Mouse (Mus musculus) embryo, embryonic 10 days (tissue): ENCODE data around the gene Fbln7.

Source experiments
- DNase-seq: peaks from one replicate; pipeline ENCODE4 v3.0.0-alpha.2; 2015; ENCODE audit warnings: low spot score

The Fbln7 gene

DNA sequence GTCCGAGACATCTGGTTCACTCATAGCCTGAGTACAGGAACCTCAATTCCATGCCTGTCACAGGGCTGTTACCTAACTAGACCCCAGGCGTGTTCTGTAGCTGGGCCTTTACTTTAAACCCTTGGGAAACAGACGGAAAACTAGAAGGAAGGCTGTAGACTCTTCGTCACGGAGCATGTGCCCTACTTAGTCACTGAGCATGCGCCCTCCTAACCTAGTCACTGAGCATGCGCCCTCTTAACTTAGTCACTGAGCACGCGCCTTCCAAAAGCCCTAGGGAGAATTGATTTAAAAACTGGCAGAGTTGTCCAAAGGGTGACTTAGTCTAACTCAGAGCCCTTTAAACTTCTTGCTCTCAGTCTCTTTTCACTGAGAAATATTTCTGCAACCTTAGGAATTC lies at the start of gene Fbln7:
TSS of gene Fbln7 (plus strand) at position 346 of the 400 bp plus-strand sequence.
- DNase-seq, result no peak

DNA sequence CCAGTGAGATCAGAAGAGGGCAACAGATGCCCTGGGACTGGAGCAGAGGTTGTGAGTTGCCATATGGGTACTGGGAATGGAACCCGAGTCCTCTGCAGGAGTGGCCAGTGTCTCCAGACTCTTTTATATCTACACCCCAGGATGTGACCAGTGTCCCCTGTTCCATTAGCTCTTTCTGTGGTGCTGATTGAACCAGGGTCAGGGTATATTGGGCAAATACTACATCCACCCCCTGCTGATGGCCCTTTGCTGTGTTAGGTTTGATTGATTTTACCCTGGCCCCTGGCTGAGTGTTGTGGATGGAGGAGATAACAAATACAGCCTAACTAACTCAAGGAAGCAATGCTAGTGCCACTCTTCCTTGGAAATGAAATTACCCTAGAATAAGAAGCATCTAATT lies 46.5 kb upstream of the Fbln7 start:
- DNase-seq, result no peak

DNA sequence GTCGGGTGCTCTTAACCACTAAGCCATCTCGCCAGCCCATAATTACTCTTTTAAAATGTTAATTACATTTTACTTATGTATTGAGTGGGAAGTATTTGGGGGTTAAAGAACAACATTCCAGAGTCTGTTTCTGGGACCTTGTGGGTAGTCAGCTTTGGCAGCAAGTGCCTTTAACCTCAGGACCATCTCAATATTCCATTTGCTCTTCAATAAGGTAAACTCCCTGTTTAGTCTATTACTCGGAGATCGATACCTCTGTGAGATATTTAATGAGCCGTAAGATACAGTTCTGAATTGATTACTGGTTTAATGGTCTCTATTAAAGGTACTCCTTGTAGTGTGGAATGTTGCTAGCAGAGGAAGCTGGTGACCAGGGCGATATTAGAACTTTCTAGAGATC lies 45.9 kb upstream of the Fbln7 start:
- DNase-seq, result no peak

DNA sequence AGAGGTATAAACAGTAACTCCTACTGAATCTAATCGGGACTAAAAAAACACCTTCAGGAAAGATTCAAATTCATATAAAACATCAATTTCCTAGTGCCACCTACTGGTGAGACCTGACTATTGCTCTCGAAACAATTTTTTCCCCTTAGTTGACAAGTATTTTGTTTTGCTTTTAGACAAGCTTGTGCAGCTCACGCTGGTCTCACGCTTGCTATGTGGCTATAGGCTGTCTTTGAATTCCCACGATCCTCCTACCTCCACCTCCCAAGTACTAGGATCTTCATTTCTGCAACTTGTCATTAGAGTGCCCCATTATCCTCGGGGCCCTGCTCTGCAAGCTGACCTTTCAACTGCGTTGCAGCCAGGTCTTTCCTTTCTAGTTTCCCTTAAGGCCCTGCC lies 45.4 kb upstream of the Fbln7 start:
- DNase-seq, result peak; percentile 80

DNA sequence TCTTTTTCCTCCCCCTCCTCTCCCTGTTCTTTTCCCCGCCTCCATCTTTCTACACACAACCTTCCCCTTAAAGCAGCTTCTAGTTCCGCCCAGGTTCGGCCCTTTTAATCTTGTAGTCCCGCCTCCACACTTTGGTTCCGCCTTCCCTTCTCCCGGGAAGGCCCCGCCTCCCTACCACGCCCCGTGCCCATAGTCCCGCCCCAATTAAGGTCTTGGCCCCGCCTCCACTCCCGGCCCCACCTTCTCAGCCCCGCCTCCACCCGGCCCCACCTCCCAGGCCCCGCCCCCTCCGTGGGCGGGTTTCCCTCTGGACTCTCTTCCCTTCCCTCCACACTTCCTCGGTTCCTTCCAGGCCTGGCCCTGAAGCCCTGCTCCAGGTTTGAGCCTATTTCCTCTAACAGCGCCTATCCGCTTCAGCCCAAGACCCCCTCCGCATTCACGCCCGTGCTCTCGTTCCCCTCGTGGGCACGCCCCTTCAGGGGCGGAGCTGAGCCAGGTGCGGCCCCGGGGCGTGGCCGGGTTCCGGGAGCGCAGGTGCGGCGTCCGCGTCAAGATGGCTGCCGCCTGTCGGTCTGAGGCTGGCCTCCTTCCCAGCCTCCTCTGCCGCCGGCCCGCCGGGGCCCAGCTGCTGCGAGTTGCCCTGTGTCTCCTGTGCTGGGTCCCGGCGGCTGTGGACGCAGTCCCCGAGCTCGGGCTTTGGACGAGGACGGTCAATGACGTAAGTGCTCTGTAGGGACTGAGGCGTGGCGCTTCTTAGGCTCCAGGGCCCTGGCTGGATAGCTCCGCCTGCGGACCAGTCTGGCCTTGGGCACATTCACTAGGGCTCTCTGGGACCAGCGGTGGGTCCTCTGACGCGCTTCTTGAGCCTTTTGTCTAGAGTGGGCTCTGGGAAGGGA lies 44.7 kb upstream of the Fbln7 start, which contains the start of gene Tmem87b:
TSS of gene Tmem87b (plus strand) at position 333 of the 896 bp plus-strand sequence.
- DNase-seq, result peak; percentile 95

DNA sequence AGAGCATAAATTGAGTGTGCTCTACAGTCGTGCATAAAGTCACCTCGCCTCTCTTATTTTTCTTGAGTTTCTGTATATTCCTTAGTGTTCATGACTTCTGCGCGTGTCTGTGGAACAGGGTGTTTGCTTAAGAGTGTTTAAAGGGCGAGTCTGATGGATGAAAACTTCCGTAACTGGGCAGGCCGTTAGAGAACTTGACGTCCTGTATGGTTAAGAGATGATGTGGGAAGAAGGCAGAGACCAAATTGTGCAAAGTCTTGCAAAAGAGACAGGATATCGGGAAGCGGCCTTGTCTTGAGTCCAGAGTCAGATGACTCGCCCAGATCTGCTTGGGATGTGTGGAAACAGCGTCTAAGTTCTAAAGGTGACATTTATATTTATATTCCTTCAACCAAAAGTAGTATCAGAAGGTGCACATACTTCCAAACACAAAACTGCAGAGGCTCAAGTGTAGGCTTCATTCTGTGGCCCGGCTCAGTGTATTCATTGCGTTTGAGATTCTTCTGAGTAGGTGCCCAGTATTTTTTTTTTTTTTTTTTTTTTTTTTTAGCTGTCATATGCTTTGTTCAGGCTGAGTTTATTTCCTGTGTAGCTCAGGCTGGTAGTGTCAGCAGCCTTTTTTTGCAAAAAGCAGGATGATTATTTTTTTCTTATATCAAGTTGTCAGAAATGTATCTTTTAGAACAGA lies 43.7 kb upstream of the Fbln7 start:
- DNase-seq, result peak; percentile 24

DNA sequence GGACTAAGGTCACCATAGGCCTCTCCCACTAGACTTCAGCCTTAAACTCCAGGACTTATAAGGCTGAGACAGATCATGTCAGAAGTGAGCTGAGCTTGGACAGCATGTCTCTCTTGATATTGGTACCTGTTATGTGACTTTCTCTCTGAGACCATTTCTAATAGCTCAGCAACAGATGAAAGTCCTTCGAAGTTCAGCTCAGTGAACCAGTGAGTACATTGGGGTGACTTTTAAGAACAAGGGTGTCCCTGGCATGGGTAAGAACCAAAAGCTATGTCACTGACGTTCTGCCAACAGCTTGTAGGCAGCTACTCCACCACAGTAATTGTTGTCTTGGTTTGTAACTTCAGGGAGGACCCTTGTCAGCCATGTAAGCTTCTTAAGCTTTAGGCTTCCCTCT lies 42.1 kb upstream of the Fbln7 start:
- no peak for DNase-seq

DNA sequence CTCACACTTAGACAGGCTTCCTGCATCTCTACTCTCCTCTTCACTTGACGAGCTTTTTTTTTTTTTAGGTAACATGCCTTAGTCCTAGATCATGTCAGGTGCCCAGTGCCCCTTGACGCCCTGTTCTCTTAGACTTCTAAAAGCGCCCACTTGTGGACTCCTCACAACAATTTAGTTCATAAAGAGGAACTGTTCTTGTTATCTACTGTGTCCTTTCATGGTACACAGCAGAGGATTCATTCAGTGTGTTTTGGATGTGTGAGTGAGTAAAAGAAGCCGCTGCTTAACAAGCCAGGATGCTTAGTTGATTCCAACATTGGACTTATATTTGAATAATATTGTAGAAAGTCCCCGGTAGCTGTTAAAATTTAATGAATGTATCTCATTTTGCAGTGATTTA lies 38.9 kb upstream of the Fbln7 start:
- DNase-seq, result no peak

DNA sequence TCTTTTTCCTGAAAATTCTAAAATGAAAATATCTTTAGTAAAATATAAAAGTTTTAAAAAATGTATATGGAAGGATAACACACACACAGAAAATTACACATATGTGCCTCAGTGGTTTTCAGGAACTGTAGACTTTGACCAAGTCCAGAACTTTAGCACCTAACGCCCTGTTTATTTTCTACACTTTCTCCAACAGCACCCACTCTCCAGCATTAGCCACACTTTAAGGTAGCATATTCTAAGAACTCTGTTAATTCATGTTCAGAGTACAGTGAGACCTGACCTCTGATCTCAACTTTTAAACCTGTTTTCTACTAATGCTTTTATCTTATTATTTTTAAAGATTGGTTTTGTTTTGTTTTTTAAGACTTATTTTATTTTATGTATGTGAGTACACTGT lies 35.0 kb upstream of the Fbln7 start:
- no peak for DNase-seq

DNA sequence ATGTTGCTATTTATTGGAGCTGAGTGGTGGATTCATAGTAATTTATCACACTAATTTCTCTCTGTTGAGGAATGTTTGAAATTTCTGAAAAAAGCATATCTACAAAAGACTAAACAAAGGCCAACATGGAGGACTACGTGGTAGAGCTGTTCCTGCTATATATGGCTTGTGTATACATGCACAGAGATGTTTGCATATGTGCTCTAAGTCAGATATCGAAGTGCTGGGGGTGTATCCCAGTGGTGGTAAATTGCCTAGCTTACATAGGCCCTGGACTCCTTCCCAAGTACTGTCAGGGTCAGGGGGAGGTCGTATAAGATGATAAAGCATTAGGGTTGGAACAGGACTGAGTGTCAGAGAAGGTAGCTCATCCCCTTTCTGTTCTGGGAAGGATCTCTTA lies 30.2 kb upstream of the Fbln7 start:
- DNase-seq, result no peak

DNA sequence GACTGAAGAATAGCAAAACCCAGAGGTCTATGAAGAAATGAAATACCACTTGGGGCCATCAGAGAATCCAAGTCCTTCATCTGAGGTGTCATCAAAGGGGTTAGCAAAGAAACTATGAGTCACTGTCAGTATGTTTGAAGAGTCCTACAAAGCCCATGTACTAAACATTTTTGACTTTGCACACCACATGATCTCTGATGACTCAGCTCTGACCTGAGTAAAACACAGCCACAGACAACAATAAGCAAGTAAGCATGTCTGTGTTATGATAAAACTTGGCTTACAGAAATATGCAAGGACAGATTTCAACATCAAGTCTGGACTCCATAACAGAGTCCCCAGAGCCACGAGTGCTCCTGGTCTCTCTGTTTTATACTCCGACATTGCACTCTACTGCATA lies 29.7 kb upstream of the Fbln7 start:
- no peak for DNase-seq

DNA sequence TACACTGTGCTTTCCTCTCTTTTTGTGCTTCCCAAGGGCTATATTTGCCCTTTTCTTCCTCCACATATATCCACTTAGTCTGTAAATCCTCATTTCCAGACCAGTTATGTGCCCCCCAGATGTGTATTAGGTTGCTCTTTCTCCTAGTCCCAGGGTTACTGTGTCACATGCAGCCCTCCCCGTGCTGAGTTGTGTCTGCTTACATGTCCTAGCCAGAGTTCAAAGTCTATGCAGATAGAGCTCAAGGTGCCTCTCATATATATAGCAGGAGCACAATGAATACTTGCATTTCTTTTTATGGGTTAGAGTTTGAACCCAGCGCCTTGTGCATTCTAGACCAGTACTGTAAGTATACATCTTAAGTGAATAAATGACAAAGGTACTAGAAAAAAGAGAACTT lies 29.3 kb upstream of the Fbln7 start:
- DNase-seq, result no peak

DNA sequence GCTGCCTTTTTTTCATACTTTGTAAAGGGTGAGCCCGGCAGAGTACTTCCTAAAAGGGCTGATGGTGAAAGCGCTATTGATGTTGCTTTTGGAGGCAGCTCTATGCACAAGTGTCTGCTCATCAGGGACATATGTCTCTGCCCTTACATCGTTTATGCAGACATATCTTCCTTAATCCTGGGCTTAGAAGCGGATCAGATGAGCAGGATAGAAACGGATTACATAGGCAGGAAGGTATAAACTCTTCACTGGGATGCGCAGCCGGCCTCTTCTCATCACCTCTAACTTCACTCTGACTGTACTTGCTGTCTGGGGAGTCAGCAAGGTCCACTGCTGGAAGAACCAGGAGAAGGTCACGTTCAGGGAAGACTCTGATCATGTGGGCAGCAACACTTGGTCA lies 25.2 kb upstream of the Fbln7 start:
- no peak for DNase-seq

DNA sequence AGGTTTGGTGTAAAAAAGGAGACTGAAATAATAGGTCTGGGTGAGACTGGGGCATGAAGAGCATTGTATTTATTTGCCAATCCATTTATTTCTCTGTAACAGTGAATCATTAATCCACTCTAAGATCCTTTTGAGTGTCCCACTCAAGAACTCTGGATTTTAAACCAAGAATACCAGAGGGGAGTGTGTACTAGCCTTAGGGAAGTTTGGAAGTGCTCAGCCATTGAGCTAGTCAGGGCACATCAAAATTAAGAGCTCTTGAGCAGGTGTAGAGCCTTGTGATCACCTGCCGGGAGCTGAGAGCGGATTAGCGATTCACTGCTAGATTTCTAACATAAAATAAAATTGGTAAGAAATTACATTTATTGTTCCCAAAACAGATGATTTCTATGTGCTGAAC lies 24.2 kb upstream of the Fbln7 start:
- no peak for DNase-seq

DNA sequence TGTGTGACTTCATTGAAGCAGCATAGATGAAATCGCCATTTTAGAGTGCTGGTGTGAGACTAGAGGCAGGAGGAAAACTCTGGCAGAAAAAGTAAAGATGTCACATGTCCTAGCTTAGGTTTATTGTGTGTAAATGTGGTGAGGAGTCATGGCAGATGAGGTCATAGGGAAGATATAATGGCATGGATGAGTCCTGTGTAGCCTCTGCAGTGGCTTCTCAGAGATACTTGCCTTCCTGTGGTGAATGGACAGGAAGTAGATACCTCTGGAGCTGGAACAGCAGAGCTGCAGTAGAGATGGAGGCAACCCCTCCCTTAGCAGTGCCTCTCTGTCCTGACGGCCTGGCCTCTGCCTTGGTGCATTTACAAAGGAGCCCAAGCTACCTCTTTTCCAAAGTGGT lies 23.3 kb upstream of the Fbln7 start:
- no peak for DNase-seq

DNA sequence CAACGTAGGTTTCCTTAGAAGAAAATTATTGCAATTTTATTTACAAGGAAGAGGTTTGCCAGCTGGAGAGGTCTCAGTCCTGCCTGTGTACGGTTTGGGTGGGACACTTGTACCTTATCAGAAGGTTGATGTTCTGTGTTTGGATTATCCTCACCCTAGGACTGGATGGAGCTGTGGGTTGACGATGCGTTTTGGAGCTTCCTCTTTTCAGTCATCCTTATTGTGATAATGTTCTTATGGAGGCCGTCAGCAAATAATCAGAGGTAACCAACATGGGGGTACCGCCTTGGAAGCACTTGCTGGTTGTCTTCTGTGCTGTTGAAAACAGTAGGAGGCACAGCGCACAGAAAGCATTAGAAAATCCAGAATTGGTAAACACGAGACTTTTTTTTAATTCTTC lies 20.3 kb upstream of the Fbln7 start:
- no peak for DNase-seq

DNA sequence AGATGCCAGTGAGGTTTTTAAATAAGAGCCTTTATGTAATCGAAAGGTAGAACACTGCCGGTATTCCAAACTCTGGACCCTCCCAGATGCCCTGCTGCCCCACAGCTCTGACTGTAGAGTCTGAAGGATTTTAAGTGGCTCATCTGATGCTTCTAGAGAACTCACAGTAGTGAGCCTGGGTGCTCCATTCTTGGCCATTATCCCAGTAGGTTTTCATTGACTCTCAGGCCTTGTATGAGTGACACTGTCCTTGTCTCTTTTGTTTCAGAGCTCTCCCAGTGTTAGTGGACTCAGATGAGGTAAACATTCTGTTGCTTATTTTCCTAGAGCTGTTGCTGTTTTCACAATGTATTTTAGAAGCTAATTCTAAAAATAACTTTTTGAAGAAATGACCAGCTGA lies 12.7 kb upstream of the Fbln7 start:
- DNase-seq, result no peak

DNA sequence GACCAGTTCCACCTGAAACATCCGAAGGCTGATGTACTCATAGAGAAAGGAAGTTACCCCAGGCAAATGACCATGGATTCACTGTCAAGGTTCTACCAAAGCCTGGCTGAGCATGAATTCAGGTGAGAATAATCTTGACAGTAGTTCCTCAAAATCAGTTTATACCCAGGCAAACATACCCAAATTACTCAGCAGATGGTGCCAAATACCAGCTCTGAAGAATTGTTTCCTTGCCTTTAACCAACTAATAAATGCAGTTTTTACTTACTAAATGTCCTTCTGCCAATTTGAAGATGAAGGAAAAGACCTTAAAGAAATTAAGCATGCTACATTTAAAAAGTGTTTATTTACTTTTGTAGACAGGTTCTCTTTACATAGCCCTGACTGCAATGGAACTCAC lies 6.1 kb upstream of the Fbln7 start:
- no peak for DNase-seq

DNA sequence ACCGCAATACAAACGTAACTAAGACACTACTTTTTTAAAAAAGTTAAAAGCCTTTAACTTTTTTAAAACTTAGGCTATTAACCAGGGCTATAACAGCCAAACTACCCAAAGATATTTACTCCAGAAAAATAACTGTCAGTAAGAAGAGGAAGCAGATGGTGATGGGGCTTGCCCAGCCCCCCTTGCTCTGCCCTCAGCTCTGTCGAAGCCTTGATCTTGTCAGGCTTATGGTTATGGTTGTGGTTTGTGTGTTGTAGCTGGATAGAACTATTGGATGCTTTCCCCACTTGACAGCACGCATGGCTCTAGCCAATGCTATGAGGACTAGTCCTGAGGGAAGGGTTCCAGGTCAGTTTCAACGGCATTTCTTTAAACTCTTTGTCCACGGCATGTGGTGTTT lies 3.8 kb upstream of the Fbln7 start:
- DNase-seq, result no peak

DNA sequence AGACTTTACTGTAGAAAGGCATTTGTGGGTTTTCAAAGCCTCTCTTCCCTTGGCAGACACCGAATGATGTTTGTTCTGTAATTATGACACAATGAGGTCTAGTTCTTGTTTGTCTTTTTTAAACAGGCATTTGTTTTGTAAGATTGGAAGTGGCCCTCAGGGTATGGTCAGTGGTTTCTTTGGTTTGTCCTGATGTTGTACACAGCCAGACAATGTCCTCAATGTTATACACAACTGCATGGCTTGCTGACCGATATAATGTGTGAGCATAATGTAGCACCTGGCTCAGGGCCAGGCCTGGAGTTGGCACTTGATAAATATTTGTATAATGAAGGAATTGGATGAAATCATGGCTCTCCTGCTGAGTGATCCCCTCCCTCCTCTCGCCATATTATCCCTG lies 2.9 kb upstream of the Fbln7 start:
- DNase-seq, result no peak

DNA sequence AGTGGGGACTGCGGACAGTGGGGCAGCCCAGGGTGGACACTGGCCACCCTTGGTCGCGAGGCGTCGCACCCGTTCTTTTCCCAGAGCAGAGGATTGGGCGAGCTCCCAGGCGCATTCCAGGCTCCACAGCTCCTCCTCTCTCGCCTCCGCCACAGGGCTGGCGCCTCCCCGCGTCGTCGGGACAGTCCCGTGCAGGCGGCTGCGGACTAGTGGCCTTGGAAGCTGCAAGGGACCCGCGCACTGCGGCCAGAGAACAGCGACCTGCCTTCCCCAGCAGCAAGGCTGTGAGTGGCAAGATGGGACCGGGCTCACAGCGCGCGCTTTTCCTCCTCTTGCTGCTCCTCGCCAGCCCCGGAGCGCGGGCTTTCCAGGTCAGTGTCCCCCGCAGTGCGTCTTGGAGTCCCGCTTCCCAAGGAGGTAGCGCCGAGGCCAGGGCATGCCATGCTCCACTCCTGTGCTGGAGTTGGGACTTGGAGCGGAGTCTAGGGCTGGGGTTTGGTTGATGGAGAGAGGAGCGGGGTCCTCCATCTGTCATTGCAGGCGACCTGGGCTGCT lies 1.1 kb downstream of the Fbln7 start:
- peak; percentile 85 for DNase-seq

DNA sequence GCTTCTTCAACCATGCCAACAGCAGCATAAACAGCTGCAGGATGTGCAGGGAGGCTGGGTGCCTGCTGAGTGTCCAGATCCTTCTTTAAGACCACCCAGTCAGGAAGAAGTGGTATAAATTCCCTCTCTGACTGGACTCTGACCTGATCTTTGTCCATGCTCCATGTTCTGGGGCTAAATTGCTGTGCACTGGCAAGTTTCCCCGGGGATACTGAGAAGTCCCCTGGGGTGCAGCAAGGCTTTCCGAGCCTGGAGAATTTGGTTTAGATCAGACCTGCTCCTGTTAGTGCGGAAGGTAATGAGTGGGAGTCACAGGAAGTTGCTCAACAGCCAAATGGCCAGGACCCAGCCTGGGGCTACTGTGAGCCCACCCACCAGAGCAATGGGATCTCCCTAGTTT lies 2.3 kb downstream of the Fbln7 start:
- no peak for DNase-seq

DNA sequence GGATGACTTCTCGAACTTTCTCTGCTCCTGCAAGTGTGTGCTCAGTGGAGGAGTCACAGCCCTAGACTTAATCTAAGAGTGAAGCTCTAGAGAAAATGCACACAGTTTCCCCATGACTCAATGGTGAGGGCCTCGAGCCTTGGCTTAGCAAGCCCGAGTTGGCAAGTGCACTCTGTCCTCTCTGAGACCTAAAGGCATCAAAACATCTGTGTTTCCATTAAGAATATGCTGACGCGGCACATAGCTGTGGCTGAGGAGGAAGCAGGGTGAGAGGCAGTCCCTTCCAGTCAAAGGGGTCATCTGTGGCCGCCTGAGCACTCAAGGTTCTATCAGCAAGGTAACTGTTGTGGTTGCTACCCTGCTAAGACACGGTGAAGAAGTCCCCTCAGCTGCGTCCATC lies 8.9 kb downstream of the Fbln7 start:
- DNase-seq, result no peak
